Mouse (Mus musculus): ENCODE data around the gene Sac3d1. TPM values are rescaled to one million over a fixed set of nuclear protein-coding genes. Genes with fewer than 3 reads are reported as not detected.

Sac3d1 gene
- total and polyA plus RNA-seq, 3 experiments: 44.4 to 49.3 TPM; not detected in 1

- no peak for TF ChIP-seq E2F4 (IDR thresholded peaks at IDR 0.05; ENCODE audit: borderline replicate concordance, low read depth, low read length)
- TF ChIP-seq POLR2A (IDR thresholded peaks at IDR 0.05; ENCODE audit: control insufficient read depth in 1 of 2, insufficient read depth in 1 of 2, low read depth in 1 of 2, low read length in 2 of 2, poor library complexity in 1 of 2): no peak
- no peak for TF ChIP-seq CHD1 (IDR thresholded peaks at IDR 0.05; ENCODE audit: low read depth, low read length)
- no peak for TF ChIP-seq SMC3 (IDR thresholded peaks at IDR 0.05; ENCODE audit: low read depth, low read length)
- TF ChIP-seq HCFC1 (IDR thresholded peaks at IDR 0.05; ENCODE audit: low read depth, low read length): peak; percentile 13; the same call in 1 of the 2 replicates
- TF ChIP-seq ZNF384 (IDR thresholded peaks at IDR 0.05; ENCODE audit: low read depth, low read length): no peak
- no peak for TF ChIP-seq KAT2A (conservative IDR thresholded peaks at IDR 0.05; ENCODE audit: low read depth, low read length)
- peak; percentile 65 to 68; a peak in 3 of 4 replicates for TF ChIP-seq EP300 (IDR thresholded peaks at IDR 0.05; ENCODE audit: low read depth in 1 of 2, low read length in 2 of 2)
- TF ChIP-seq SIN3A (IDR thresholded peaks at IDR 0.05; ENCODE audit: low read length): peak; percentile 74; the same call in 1 of the 2 replicates
- no peak for TF ChIP-seq CHD2 (IDR thresholded peaks at IDR 0.05; ENCODE audit: low read length)
- no peak for TF ChIP-seq ZKSCAN1 (IDR thresholded peaks at IDR 0.05; ENCODE audit: low read depth, low read length)
- TF ChIP-seq MEF2A (IDR thresholded peaks at IDR 0.05; ENCODE audit: extremely low read depth, insufficient replicate concordance, low read depth, low read length, poor library complexity, severe bottlenecking): no peak
- TF ChIP-seq NELFE (IDR thresholded peaks at IDR 0.05; ENCODE audit: low read depth, low read length): 0 out of 2 replicates have a peak, but pooled peaks have one; percentile 37
- no peak for TF ChIP-seq ZMIZ1 (IDR thresholded peaks at IDR 0.05; ENCODE audit: low read depth, low read length)
- TF ChIP-seq RAD21 (IDR thresholded peaks at IDR 0.05; ENCODE audit: low read depth, low read length): no peak
- no peak for TF ChIP-seq RCOR1 (IDR thresholded peaks at IDR 0.05; ENCODE audit: low read depth, low read length)
- peak; percentile 67 for TF ChIP-seq GATA1 (IDR thresholded peaks at IDR 0.05; ENCODE audit: low read depth, low read length)
- TF ChIP-seq POLR2AphosphoS2 (IDR thresholded peaks at IDR 0.05; ENCODE audit: low read length): no peak
Observed at GRCm38 (mm10) chr19:6104476-6104875, 14.0 kb downstream of the Sac3d1 start (continued).

- Histone ChIP-seq H3K79me2 (ENCODE audit: control insufficient read depth, insufficient read depth, low read length, poor library complexity) (no peaks in the 10 kb centered on the region), H3K27ac (ENCODE audit: control insufficient read depth, low read depth, low read length) (no peak overlapping the region), H3K9me3 (replicated peaks; ENCODE audit: insufficient read depth, low read length) (no peaks in the 10 kb centered on the region), H3K4me3 (ENCODE audit: control insufficient read depth in 1 of 2, insufficient read depth in 1 of 2, low read depth in 2 of 2, low read length in 2 of 2) (no peak overlapping the region), H3K36me3 (ENCODE audit: control insufficient read depth in 1 of 2, insufficient read depth in 2 of 2, low read length in 2 of 2) (peaks cover 0 to 39% of the 10 kb centered on the region in 2 experiments; a peak in 2 of 4 replicates), H3K9ac (ENCODE audit: control insufficient read depth, low read depth, low read length, poor library complexity, severe bottlenecking) (no peak overlapping the region), H3K4me1 (ENCODE audit: control insufficient read depth in 1 of 2, insufficient read depth in 2 of 2, low read length in 2 of 2) (peaks cover 28 to 43% of the 10 kb centered on the region in 2 experiments), H3K27me3 (ENCODE audit: control insufficient read depth in 1 of 2, insufficient read depth in 2 of 2, low read length in 2 of 2) (no peaks in the 10 kb centered on the region)
- peak; percentile 69 for DNase-seq (ENCODE audit: low read depth, low spot score)
- 0 out of 2 replicates have a peak, but pooled peaks have one; percentile 22 for TF ChIP-seq TCF12 (IDR thresholded peaks at IDR 0.05; ENCODE audit: low read depth, low read length)
- TF ChIP-seq EP300 (IDR thresholded peaks at IDR 0.05; ENCODE audit: low read depth in 1 of 2, low read length in 2 of 2): peak; percentile 43 to 49; a peak in 3 of 4 replicates
- TF ChIP-seq MYB (IDR thresholded peaks at IDR 0.05; ENCODE audit: low read depth, low read length): no peak
- 0 out of 2 replicates have a peak, but pooled peaks have one; percentile 33 for TF ChIP-seq GABPA (IDR thresholded peaks at IDR 0.05; ENCODE audit: low read depth, low read length)
- peak; percentile 36 for TF ChIP-seq TAL1 (IDR thresholded peaks at IDR 0.05; ENCODE audit: low read length)
- no peak for TF ChIP-seq TBP (IDR thresholded peaks at IDR 0.05; ENCODE audit: low read depth, low read length)
- TF ChIP-seq RCOR1 (IDR thresholded peaks at IDR 0.05; ENCODE audit: low read depth, low read length): no peak
Observed at GRCm38 (mm10) chr19:6102169-6102853, 16.1 kb downstream of the Sac3d1 start.

Data from MEL (cell line).